Mouse (Mus musculus) megakaryocyte progenitor cell, adult 5-6 weeks (primary cell): ENCODE measurements around the gene Thsd4. TPM values are rescaled to one million over a fixed set of nuclear protein-coding genes. Genes with fewer than 3 reads are reported as not detected.

Experiments used
- ATAC-seq: replicated peaks from 2 replicates; pipeline ENCODE4 v1.8.0; 2016; ENCODE audit warnings: mild to moderate bottlenecking, moderate TSS enrichment, inconsistent platforms; ENCODE audit not compliant: poor library complexity
- total RNA-seq, 2 experiments: library from RNA; stranded (forward) in 1 of 2; stranded (reverse) in 1 of 2; fragments of 157-497, 149-512 nt in 1 of 2; fragments of 200-1000 nt in 1 of 2; gene quantifications; 2 replicates each; pipeline versions ENCODE4 v1.2.3 to v1.2.4; 2015 to 2017

The Thsd4 gene
- total RNA-seq, 2 experiments from 2014 or later: 0.05 to 0.17 TPM

DNA sequence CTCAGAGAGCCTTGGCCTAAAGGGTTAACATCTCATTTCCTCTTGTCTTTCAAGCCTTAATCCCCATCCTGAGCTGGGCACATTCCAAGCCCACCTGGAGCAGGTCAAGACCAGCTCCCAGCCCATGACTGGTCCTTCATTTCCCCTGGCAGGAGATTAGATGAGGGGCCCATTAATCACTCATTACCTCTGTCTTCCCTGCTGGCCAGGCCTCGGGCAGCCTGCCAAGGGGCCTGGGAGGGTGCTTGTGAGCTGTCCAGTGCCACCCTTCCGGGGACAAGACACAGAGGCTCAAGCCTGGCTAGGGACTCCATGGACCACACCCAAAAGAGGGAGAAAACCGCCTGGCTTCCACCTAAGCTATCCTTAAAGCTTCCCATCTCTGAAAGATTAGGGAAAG, 3.6 kb downstream of the Thsd4 start:
- ATAC-seq: no peak

DNA sequence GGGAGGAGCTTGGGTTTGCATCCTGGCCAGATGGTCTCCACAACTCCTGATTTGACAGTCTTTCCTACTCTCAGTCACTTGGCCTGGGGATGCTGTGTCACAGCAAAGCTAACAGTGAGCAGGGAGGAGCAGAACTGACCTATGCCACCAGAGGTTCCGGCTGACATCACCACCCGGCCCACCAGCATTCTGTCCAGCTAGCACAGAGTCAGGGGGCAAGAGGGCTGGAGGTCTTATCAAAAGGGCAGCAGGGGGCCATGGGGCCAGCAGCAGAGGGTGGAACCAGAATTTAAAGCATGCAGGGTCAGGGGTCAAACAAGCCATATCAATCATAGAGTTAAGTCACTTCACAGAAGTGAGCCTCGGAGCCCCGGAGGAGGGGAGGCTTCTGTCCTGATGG, 4.7 kb downstream of the Thsd4 start:
- ATAC-seq: no peak

DNA sequence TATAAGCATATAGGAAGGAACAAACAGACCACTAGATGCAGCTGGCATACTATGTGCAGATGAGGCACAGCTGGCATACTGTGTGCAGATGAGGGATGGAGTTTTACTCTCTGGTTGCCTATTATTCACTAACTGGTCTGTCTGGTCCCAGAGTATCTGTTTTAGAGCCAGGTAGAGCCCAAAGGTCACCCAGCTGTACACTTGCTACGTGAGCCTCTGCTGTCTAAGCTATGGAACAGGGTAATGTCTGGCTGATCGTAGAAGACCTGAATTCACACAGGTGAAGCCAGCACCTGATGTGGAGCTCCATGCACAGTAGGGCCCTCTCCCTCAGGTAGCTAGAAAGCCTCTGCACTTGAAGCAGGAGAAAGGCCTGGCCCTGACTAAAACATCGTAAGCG, 5.5 kb downstream of the Thsd4 start:
- no peak for ATAC-seq

DNA sequence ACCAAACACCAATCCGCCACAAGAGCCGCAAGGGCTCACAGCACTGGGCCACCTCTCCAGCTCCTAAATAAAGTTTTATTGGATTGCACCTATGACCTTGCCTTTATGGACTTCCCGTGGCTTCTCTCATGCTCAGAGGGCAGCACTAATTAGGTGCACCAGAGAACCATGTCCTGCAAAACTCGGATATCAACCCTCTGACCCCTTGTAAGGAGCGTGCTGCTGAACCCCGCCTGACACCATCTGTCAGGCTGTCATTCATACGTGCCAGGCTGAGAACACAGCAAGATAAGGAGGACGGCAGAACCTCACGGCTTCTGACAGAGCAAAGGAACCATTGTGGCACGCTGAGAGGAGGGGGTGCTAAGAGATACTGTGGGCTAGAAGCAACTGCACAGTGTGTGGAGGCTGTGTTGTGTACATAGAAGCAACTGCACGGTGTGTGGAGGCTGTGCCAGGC, 8.5 kb downstream of the Thsd4 start:
- no peak for ATAC-seq

DNA sequence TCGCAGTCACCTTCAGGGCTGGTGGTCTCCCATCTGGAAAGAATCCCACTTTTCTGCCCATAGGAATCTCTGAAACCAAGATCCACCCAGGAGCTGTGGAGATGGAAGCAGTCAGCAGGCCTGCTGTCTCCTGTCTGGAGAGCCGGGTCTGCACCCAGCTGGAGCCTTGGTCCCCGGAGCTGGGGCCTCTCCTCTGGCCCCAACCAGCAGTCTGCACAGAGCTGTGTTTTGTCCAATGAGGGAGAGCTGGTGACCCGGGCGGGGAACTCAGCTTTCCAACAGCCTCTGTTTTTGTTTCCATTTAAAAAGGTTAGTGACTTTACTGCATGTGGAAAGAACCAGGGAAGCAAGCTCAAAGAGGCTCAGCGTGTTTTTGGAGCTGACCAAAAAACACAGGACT, 11.0 kb downstream of the Thsd4 start:
- no peak for ATAC-seq

DNA sequence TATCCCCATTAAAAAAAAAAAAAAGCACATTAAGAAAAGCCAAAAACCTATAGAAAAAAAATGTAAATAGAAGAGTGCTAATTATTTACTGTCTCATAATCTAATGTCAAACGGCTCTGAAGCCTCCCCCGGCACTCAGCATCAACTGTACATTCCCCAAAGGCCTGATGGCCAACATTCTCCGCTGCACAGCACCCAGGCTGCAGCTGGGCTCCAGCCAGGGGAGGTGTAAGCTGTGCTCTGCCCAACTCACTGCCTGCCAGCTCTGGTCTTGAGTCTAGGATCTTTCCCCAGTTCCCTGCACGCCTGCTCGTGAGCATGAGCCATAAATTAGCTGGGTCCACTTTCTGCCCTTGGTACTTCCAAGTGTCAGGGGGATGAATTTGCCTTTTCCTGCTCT, 15.7 kb downstream of the Thsd4 start:
- ATAC-seq: no peak

DNA sequence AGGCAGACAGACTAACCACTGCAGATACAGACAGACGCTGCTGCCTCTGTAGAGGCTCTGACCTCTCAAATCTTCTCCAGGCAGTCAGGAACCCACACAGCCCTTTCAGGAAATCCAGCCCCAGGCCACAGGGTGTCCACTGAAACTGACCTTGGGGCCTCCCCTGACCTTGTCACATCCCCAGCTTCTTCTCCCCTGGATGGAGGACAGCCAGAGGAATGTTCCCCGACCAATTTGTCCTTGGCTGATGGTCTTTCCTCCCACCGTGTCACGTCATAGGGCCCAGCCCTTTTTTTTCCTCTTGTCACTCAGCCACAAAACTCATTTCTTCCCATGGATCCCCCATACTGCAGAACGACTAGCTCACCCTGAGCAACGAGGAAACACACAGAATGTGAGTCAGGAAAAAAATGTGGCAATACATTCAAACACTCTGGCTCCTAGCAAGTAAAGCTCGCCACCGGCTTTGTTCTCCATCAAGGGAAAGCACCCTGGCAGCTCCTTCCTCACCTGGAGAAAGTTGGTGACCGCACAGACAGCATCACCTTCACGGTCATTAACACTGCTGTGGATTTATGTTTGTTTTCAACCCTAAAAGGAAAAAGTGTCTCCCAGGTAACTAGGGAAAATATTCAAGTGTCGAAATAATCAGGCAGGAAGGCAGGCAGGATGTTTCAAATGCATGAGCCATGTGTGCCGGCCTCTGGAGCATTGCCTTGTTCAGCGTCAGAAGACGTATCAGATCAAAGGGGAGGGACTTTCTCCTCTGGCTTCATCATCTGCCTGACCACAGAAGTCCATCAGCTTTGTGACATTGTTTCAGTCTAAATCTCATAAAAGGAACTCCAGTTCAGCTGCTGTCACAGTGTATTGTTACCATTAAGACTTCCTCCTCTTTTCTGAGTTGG, 17.2 kb downstream of the Thsd4 start:
- ATAC-seq: no peak

DNA sequence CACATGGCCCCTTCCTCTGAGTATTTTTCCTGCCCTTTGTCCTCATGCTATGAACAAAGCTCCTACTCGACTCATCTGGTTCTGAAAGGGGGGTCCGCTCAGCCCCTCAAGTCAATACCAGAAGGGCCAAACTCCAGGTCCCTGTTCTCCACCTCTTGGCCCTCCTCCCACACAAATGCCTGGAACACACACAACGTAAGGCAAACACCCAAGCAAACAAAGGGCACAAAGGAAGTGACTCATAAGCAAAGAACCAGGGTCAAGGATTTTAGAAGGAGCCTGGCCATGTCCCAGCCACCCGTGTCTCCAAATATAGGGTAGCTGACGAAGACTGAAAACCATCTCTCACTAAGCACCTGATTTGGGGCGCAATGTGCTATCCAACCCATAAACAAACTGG, 19.6 kb downstream of the Thsd4 start:
- no peak for ATAC-seq

DNA sequence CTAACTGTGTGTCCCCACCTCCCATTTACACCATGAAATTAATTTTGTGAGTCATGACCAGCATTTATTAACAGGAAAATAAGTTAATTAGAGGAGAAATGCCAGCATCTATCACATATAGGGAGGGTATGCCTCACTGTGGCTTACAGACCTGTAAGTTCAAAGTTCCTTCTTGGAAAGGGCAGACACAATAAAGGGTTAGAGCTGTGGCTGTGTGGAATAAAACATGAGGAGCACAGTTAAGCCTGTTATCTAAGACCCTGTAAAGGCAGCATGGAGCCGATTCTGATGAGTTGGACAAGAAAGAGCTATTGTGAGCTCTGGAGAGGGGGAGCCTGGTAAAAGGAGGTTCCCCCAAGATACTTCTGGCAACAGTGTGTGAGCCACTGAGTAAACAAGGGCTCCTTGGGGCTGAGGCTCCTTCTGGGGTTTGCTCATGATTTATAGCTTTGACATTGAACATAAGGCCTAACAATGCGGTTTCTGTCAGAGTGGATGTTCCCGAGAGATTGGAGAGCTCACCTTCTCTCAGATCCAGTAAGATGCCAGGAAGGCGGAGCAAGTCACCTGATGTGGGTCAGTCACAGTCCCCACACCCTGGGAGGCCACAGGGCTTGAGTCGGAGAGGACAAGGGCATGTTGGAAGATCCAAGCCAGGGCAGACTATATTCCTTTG, 20.2 kb downstream of the Thsd4 start:
- no peak for ATAC-seq

DNA sequence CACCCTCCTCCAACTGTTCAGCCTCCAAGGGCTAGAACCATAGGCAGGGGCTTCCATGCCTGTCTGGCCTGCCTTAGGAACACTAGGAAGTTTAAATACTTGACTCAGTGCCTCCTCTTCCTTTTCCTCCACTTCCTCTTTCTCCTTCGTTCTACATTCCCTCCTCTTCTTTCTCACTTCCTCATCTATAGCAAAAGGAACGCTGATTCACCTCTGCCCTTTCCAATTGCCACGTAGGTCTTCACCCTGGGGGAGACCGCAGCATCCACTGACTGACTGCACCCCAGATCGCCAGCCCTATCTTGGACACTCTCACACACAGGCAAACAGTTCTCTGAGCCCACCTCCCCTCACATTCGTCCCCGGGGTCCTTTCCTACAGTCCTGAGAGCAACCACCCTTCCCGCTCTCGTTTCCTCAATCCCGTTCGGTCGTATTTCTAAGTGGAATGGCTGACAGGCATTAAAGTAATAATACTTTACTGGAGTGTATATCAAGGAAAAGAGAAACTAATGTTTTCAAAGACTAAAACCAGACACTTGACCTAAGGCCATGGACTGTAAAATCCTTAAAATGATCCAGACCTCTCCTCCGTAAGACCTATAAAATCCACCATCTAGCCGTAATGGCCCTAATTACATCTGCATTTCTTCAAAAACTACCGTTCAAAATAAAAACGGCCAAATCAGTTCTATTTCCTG, 29.4 kb downstream of the Thsd4 start:
- ATAC-seq: peak; percentile 42; the same call in 1 of the 2 replicates

DNA sequence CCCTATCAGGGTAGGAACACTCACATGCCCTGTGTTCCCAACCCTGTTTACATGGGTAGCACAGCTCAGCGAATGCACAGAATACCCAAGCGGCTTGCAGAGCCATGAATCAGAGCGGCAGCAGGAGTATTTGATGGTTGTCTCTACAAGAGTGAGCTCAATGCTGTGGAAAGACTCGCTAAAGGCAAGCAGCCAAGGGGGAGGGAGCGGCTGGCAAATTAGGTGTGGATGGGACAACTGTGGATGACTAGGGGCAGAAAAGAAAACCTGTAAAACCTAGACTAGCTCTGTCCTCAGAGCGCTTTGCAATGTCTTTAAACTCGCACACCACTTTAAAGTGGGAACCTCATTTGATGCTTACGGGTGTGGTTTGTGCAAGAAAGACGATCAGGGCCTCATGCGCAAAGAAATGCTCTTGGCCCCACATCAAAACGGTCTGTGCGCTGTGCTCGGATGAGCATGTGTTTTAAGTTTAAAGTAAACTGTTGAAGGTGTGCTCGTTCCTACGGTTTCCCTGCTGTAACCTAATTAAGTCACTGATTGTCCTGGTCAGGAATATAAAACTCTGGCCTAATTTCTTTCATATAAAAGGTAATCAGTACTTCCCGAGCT, 30.3 kb downstream of the Thsd4 start:
- ATAC-seq: no peak

DNA sequence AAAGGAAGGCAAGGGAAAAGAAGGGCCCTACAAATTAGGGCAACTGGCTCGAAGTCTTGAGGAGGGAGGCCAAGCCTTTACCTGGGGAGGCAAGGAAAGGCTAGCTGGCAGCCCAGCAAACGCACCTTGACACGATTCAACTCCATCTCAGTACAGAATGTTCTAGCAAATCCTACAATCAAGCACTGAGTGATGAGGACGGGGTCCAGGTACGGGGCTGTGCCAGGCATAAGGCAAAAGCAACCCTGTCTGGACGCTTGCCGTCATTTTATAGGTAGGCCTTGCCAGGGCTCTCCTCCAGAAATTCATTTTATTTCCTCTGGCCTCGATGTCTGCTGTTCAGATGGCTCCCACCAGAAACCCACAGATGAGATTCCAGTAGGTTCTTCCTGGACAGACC, 30.8 kb downstream of the Thsd4 start:
- no peak for ATAC-seq

DNA sequence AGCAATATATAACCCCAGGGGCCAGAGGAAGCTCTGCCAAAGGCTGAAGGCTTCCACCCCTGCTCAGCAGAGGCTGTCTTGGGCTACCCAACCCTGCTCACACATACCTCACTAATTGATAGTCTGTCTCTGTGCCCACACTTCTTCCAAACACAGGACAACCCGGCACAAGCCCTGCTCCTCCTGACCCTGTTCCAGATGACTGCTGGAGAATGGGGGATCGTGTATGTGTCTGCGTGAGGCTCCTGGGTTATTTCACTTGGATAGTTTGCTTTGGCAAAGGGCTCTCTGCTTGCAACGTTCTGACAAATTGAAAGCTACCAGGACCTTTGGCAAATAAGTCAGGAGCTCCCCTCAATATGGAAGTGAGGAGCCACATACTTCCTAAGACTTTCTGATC, 33.0 kb downstream of the Thsd4 start:
- ATAC-seq: no peak

DNA sequence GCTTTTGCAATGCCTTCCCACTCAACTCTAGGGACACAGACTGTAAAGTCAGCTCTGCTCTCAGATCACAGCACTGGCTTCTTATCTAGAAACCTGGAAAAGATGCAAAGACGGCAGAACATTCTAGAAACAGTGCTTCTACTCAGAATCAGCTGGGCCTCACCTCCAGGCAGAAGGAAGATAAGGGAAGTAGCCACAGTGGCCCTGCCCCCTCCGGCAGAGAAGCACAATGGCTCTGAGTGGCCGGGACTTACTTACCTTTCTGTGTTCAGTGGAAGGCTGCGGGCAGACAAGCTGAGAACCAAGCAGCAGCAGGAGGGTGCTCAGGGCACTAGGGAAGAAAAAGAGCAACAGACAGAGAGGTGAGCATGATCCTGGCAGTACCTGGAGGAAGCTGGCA, 39.7 kb downstream of the Thsd4 start:
- 0 out of 2 replicates have a peak, but pooled peaks have one; percentile 50 for ATAC-seq

DNA sequence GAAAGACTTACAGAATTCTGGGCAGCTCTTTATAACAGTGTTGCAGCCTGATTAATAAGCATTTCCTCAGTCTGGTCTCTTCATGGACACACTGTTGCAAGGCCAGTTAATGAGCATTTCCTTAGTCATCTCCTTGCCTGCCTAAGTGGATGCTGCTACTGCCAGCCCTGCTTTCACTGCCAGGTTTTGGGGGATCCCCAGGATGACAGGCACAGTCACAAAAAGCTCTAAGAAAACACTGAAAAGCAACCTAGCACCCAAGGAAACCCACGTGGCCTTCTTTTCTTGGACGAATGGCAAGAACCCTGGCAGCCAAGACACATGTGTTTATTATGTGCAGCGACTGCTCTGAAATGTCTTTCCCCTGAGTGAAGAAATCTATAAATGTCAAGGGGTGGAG, 41.8 kb downstream of the Thsd4 start:
- no peak for ATAC-seq

DNA sequence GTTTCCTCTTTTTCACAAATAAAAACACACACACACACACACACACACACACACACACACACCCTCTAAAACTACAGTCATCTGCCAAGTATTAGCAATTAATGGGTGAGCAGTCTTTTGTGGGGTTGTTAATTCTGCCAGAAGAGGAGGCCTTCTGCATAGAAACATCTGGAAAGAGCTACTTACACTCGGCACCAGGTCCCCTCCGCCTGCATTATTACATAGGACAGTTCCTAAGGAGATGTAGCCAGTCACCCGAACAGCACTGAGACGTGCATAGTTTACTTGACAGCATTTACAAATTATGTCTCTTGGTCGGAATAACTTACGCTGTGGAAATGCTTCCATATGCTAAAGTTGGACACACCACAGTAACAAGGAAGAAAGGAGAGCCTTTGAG, 43.0 kb downstream of the Thsd4 start:
- ATAC-seq: no peak

DNA sequence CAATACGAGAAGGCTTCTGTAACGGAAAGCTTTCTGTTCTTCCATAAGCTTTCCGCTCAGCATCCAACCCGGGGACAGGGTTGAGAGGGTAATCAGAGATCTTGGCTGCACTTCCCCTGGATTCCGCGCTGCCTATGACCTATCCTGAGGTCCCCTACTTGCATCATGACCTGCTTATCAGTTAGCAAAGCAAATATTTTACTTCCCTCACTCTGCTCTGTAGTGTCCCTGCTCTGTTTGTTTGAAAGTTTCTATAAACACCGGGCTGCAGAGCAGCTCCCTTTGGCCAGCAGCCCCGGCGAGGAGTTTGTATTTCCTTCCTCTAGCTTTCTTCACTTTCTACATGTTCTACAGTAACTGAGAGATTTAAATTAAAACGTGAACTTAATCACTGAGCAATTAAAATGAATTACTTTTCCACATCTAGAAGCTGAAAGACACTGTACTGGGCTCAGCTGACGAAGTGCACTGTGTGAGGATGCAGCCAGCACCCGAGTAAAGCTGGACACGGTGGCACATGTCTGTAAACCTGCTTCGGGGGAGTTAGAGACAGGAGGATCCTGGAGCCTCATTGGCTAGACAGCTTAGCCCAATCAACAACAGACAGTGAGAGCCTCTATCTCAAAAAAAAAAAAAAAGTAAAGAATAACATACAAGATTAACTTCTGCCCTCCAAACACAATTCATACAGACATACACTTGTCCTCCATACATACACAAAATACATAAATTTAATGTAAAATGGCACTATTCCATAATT, 43.7 kb downstream of the Thsd4 start:
- ATAC-seq: 0 out of 2 replicates have a peak, but pooled peaks have one; percentile 17

DNA sequence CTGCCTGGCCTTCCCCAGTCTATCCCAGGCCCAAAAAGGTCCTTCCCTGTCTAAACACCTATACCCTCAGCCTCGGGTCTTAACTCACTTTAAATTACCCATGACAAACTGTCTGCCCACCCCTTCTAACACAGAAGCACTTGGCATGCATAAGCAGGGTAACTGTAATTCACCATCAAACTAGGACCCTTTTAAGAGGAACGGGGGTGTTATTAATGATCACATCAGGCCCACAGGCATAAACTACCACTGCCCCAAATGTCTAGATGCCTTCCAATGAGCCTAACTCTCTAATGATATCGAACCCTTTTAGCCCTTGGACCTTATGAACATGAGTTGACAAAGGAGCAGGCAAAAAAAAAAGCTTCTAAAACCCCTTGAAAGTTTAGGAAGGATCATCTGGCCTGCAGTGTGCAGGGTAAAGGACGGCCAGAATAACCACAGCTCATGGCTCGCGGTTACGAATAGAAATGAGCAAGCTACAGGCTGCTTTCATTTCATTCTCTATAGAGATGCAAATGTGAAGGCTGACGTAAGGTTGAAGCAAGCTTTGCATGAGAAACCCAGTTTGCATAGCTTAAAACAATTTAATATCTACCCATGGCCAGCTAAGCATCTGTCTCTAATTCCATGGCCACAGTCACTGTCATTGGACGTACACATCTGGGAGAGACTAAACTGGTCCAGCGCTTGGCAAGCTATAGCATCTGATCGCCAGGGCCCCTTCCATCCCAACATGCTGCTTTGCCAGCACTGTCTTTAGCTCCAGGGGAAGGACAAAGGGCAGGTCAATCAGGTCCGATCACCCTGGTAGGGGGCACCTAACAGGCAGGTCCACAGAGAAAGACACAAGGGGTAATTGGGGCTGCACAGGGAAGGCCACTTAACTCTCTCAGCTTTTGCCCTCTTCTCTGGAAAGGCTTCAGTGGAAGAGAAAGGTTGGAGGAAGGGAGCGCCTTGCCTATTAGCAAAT, 61.5 kb downstream of the Thsd4 start:
- no peak for ATAC-seq

DNA sequence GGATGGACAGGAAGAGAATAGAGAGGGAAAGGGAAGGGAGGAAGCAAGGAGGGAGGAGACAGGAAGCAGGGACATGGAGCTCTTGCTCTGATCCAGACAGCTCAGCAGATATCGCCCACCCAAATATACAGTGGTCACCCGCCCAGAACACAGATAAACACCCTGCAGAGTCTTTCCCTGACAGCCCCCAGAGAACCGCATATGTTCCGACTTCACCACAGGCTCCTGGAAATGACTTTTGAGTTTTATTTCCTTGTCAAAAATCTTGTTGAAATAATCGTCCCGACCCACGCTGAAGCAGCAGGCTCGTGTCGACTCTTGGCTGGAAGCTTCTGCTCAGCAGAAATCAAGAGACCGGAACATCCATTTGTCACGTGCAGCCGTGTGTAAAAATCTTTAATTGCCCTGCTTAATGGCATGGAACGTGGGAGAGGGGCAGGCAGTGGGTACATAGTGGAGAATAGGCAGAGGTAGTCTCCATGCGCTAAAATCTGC, 63.3 kb downstream of the Thsd4 start:
- ATAC-seq: no peak
